Mouse (Mus musculus) left cerebral cortex, adult 11 months (tissue): ENCODE results near the gene Dcaf10.

ENCODE experiments used
- DNase-seq: peaks from one replicate; pipeline ENCODE4 v3.0.0; 2022; ENCODE audit warnings: low spot score

Dcaf10 gene

GRCm38 (mm10) chr4:45419051-45419450 lies 77.2 kb downstream of the Dcaf10 start:
- no peak for DNase-seq

GRCm38 (mm10) chr4:45420733-45421132 lies 78.8 kb downstream of the Dcaf10 start:
- no peak for DNase-seq

GRCm38 (mm10) chr4:45421519-45422260 lies 79.8 kb downstream of the Dcaf10 start:
- no peak for DNase-seq

GRCm38 (mm10) chr4:45422640-45423039 lies 80.7 kb downstream of the Dcaf10 start:
- DNase-seq = no peak

GRCm38 (mm10) chr4:45423406-45423805 lies 81.5 kb downstream of the Dcaf10 start:
- DNase-seq = no peak

GRCm38 (mm10) chr4:45426724-45427457 lies 85.0 kb downstream of the Dcaf10 start:
- DNase-seq = no peak
